Mouse (Mus musculus) lung, adult 2 months (tissue): ENCODE data around the gene H2-Aa. TPM values are rescaled to one million over a fixed set of nuclear protein-coding genes. Genes with fewer than 3 reads are reported as not detected.

Source experiments
- DNase-seq: peaks from one replicate; pipeline ENCODE4 v3.0.0; 2022
- H3K4me1 ChIP-seq: fragments of 200-500 bp; 2 replicates; pipeline ENCODE4 v1.6.1; 2011; ENCODE audit warnings: low read length; ENCODE audit not compliant: control insufficient read depth, insufficient read depth
- H3K4me3 ChIP-seq: fragments of 200-500 bp; replicated peaks from 2 replicates; pipeline ENCODE3; 2011; ENCODE audit warnings: low read depth, mild to moderate bottlenecking, control low read depth, low read length; ENCODE audit errors: extremely low read depth
- CTCF ChIP-seq: fragments of 200-500 bp; IDR thresholded peaks from 2 replicates; pipeline ENCODE4 v1.5.1; 2011; ENCODE audit warnings: mild to moderate bottlenecking, low read length, control low read depth; ENCODE audit not compliant: insufficient read depth
- POLR2A ChIP-seq: fragments of 200-500 bp; IDR thresholded peaks from 2 replicates; pipeline ENCODE4 v1.6.1; 2011; ENCODE audit warnings: low read depth, mild to moderate bottlenecking, control low read depth, low read length, borderline replicate concordance; ENCODE audit errors: extremely low read depth
- WGBS: fragments of 180-500 bp; shearing (Covaris S2); methylation state at CpG from one replicate; pipeline ENCODE4 v1.1.7; 2018; 5-methylcytosine and 5-hydroxymethylcytosine counted together
- polyA plus RNA-seq: library from polyadenylated mRNA; depleted of rRNA; stranded (reverse); fragments of >200 nt; gene quantifications from 2 replicates; pipeline ENCODE4 v1.2.3, GENCODE M21; 2012

Gene H2-Aa
- polyA plus RNA-seq, 1 experiment, result 544 TPM

- TF ChIP-seq POLR2A (no peak), CTCF (peak; percentile 30; the same call in 1 of the 2 replicates)
- 65% methylated on average over 4 of the region's 4 CpGs for WGBS
- no peak overlapping the region for H3K4me3 ChIP-seq
These were observed 36.0 kb downstream of the H2-Aa start for GRCm38 (mm10) chr17:34251666-34252065.

DNA sequence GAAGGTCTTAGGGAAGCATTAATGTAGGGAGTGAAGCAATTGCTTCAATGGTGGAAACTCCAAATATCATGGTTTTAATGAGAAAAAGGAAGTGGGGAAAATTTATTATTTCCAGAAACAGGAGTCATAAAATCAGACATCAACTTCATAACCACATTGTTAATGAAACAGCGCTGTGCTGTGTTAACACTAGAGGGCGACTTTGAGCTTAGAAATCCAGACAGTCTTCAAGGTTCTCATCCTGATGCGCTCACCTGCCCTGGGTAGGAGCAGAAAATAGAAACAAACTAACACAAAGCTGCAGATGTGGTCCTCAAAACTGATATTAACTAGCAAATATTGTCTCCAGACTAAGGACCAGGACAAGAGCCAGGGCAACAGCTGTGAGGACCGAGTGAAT lies 37.7 kb downstream of the H2-Aa start:
- no peak overlapping the region for H3K4me3 ChIP-seq
- WGBS, result 17% methylated on average over 4 of the region's 4 CpGs
- no peaks in the 10 kb centered on the region for H3K4me1 ChIP-seq
- no peak for TF ChIP-seq POLR2A
- peak; percentile 41 for TF ChIP-seq CTCF
- DNase-seq, result no peak

More at GRCm38 (mm10) chr17:34251666-34252065, 36.0 kb downstream of the H2-Aa start:
- peak; percentile 4 for DNase-seq
- no peaks in the 10 kb centered on the region for H3K4me1 ChIP-seq

GRCm38 (mm10) chr17:34249361-34249760 lies 38.3 kb downstream of the H2-Aa start:
- DNase-seq, result no peak
- H3K4me1 ChIP-seq, result no peaks in the 10 kb centered on the region
- H3K4me3 ChIP-seq, result no peak overlapping the region
- TF ChIP-seq CTCF, result no peak
- no peak for TF ChIP-seq POLR2A
- WGBS, result 53% methylated on average over 3 of the region's 3 CpGs

- DNase-seq, result no peak
- Histone ChIP-seq H3K4me1 (no peaks in the 10 kb centered on the region), H3K4me3 (no peak overlapping the region)
- WGBS, result 18% methylated on average over 2 of the region's 2 CpGs
- TF ChIP-seq POLR2A (no peak), CTCF (no peak)
These were observed 38.9 kb downstream of the H2-Aa start for GRCm38 (mm10) chr17:34248764-34249163.

GRCm38 (mm10) chr17:34247047-34247446 lies 40.6 kb downstream of the H2-Aa start:
- TF ChIP-seq CTCF (no peak), POLR2A (no peak)
- no peak for DNase-seq
- no peaks in the 10 kb centered on the region for H3K4me1 ChIP-seq
- 87% methylated on average over 3 of the region's 3 CpGs for WGBS
- no peak overlapping the region for H3K4me3 ChIP-seq

DNA sequence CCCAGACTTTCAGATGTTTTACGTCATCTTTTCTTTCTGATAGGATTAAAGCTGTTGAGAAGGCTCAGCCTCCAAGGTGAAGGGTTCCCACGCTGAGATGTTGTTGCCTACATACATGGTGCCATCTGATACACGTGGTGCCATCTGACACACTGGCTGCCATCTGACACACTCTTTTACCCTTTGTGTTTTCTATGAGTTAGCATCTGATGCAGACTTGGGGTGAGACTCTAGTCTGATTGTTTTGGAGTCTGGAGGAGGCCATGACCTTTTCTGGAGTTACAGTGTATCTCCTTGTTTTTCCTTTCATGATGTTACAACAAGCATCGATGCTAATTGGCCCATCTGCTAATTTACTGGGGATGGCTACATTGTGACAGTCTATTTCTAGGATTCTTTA lies 43.0 kb downstream of the H2-Aa start:
- WGBS, result 78% methylated on average over 4 of the region's 4 CpGs
- TF ChIP-seq POLR2A (no peak), CTCF (no peak)
- no peak for DNase-seq
- peaks cover under 1% of the 10 kb centered on the region; the same call in 1 of the 2 replicates for H3K4me1 ChIP-seq
- no peak overlapping the region for H3K4me3 ChIP-seq

DNA sequence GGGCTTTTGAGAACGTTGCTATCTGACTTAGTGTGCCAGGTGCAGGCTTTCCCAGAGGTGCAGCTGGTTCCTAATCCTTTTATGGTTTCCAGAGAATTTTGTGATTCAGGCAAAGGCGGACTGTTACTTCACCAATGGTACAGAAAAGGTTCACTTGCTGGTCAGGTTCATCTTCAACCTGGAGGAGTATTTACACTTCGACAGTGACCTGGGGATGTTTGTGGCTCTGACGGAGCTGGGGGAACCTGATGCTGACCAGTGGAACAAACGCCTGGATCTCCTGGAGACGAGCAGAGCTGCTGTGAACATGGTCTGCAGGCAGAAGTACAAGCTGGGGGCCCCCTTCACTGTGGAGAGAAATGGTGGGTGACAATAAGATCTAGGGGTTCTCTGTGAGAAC lies 46.7 kb downstream of the H2-Aa start:
- peaks cover 6% of the 10 kb centered on the region; the same call in 1 of the 2 replicates for H3K4me1 ChIP-seq

GRCm38 (mm10) chr17:34240366-34240765 lies 47.3 kb downstream of the H2-Aa start:
- H3K4me1 ChIP-seq, result peaks cover 6% of the 10 kb centered on the region; the same call in 1 of the 2 replicates
- TF ChIP-seq CTCF, result no peak
- TF ChIP-seq POLR2A, result no peak
- H3K4me3 ChIP-seq, result peak overlapping the region; percentile 54
- WGBS, result 45% methylated on average over 3 of the region's 3 CpGs
- no peak for DNase-seq

More for the DNA sequence above, 46.7 kb downstream of the H2-Aa start:
- DNase-seq, result no peak
- no peak overlapping the region for H3K4me3 ChIP-seq
- 79% methylated on average over 6 of the region's 6 CpGs for WGBS
- TF ChIP-seq POLR2A (no peak), CTCF (no peak)

DNA sequence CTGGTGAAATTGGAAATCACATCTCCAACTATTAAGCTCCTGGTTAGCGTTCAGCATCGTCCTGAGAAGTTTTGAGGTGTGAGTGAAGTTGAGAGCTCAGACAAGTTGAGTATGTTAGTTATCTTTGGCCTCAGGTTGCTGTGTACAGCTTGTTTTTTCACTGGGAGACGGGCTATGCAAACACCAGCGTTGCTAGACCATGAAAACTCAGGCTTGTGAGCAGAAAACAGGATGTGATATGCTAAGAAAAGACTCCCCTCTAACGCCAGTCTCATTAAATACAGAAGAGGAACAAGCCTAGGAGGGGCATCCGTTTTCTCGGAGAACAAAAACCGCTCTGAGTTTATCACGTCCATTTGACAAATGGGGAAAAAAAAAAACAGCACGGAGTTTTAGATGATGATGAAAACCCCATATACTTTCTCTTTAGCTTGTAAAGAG lies 48.0 kb downstream of the H2-Aa start:
- peak overlapping the region; percentile 54 for H3K4me3 ChIP-seq
- WGBS, result 25% methylated on average over 10 of the region's 10 CpGs
- peaks cover 6% of the 10 kb centered on the region; the same call in 1 of the 2 replicates for H3K4me1 ChIP-seq
- no peak for DNase-seq
- TF ChIP-seq POLR2A (peak; percentile 31; the same call in 1 of the 2 replicates), CTCF (no peak)

DNA sequence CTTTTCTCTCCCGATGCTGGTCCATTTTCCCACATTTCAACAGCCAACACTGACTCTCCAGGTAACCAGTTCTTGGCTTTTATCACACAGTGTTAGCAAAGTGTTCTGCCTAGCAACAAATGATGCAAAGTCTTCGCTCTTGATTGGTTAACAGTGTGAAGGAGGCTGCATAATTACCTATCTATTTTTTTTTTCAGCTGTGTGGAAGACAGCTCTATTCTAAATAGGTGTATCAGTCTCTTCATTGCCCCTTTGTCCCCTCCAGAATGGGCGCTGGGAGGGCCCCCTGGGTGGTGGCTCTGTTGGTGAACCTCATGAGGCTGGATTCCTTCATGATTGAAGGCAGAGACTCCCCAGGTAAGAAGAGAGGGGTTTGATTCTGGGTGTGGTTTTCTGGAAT lies 48.9 kb downstream of the H2-Aa start, which contains the start of gene H2-Ob:
Gene H2-Ob (plus strand): TSS at position 198 of the 400 bp plus-strand sequence.
- TF ChIP-seq CTCF, result no peak
- no peak for TF ChIP-seq POLR2A
- no peak for DNase-seq
- H3K4me3 ChIP-seq, result peak within 1 kb of the TSS; percentile 33
- peaks cover 6% of the 10 kb centered on the region; the same call in 1 of the 2 replicates for H3K4me1 ChIP-seq
- 62% methylated on average over 3 of the region's 3 CpGs for WGBS

DNA sequence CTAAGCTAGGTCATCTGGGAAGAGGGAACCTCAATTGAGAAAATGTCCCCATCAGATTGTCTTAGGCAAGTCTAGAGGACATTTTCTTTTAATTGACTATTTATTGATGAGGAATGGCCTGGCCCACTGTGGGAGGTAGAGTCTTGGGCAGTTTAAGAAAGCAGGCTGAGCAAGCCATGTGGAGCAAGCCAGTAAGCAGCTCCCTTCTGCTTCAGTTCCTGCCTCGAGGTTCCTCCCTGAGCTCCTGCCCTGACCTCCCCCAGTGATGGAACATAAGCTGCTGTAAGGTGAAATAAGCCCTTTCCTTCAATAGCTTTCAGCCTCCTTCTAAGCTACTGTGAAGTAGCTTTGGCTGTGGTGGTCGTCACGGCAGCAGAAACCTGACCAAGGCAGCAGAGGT lies 49.9 kb downstream of the H2-Aa start:
- 74% methylated on average over 3 of the region's 3 CpGs for WGBS
- no peak overlapping the region for H3K4me3 ChIP-seq
- peaks cover 6% of the 10 kb centered on the region; the same call in 1 of the 2 replicates for H3K4me1 ChIP-seq
- TF ChIP-seq POLR2A (no peak), CTCF (no peak)
- no peak for DNase-seq
